Mouse (Mus musculus) urinary bladder, postnatal 10 days (tissue): ENCODE measurements around the gene Sectm1a.
"Not testable (repeated sequence)": the region's sequence is repeated elsewhere in the genome, so short reads cannot be mapped to it uniquely, and the experiment has no call there.

ENCODE experiments used
- DNase-seq: peaks from one replicate; pipeline ENCODE4 v3.0.0; 2022; ENCODE audit warnings: low spot score

Sectm1a gene

DNA sequence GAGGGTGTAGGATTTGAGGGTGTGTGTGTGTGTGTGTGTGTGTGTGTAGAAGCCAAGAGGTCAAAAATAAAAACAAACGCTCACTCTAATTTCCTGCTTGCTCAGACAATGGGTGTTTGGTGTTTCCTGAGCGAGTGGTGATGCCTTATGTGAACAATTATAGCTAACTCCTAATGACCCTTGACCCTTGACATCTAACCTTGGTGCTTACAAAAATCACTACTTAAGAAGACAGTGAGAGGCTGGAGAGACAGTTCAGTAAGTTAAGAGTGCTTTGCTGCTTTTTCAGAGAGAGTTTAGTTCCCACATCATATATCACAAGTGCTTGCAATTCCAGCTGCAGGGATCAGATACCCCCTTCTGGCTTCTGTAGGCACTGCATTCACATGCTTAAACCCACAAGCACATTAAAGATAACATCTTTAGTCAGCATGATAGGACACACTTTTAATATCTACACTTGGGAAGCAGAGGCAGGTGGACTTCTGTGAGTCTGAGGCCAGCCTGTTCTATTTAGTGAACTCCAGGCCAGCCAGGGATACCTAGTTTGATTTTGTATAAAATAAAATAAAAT lies 33.1 kb downstream of the Sectm1a start:
- no peak for DNase-seq

DNA sequence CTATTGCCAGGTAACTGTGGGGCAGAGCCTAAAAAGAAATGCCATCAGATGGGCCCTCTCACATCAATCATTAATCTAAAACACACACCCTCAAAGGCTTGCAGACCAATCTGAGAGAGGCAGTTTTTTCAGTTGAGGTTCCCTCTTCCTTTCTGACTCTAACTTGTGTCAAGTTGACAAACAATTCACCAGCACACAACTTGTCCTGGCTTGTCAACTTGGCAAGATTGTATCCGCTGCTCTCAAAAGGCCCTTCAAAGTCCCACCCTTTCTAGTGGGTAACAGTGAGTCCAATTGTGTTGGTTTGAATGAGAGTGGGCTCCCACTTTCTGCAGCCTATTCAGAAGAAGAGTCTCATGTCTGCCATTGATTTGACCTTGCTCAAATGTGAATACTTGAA lies 35.7 kb downstream of the Sectm1a start:
- DNase-seq = no peak

DNA sequence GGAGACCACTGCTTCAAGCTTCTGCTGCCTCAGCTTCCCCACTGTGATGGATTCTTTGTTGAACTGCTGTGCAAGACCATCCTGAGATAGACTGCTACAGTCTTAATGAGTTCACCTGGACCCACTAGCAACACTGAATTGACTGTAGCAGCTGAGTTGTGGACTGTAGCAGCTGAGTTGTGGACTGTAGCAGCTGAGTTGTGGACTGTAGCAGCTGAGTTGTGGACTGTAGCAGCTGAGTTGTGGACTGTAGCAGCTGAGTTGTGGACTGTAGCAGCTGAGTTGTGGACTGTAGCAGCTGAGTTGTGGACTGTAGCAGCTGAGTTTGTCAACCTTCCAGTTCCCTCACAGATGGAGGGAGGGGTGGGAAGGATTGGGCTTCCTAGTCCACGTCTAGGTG lies 38.0 kb downstream of the Sectm1a start:
- DNase-seq = not testable (repeated sequence)

DNA sequence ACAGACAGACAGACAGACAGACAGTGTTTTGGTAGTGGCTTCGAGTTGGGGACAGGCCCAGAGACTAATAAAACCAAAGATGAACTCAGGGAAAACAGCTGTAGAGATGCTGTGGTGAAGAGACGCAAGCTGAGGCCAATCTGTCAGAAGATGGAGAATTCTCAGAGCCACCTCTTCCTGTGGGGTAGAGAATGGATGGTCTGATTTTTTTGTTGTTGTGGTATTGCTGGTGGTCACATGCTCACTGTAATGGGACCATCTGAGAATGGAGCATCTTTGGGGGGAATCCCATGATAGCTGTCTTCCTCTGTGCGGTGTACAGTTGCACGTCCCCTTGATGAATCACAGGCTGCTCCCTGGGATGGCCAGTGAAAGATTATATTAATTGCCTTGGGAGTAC lies 38.5 kb downstream of the Sectm1a start:
- DNase-seq = no peak

DNA sequence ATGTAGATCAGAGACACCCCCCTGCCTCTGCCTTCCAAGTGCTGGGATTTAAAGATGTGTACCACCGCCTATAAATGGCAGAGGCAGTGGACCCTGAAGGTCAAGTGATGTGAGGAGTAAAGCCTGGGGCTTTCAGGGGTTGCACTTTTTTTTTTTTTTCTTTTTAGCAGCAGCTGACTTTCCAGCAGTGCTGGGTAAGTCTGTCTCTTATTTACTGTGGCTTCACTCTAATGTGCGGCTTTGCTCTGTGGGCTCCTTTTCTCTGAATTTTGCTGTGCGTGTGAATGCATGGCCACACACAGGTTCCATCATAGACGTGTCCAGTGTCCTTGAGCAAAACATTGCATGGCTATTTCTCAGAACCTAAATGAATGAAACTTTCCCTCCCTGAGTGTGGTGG lies 39.4 kb downstream of the Sectm1a start:
- no peak for DNase-seq

DNA sequence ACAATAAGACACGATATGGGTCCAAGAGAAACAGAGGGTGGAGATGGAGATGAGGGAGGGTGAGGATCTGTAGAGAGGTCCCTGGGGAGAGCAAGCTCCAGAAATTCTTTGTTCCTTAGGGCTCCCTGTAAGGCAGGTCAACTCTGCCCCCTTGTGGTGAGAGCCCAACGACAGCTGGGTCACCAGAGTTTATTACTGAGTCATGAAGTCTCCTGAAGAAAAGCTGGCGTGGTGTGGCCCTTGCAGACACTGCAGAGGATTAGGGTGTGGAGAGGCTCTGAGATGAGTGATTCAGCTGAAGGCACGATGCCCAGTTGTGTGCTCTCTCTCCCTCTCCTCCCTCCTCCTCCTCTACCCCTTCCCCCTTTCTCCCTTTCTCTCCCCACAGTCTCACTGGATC lies 39.8 kb downstream of the Sectm1a start:
- DNase-seq = peak; percentile 52

DNA sequence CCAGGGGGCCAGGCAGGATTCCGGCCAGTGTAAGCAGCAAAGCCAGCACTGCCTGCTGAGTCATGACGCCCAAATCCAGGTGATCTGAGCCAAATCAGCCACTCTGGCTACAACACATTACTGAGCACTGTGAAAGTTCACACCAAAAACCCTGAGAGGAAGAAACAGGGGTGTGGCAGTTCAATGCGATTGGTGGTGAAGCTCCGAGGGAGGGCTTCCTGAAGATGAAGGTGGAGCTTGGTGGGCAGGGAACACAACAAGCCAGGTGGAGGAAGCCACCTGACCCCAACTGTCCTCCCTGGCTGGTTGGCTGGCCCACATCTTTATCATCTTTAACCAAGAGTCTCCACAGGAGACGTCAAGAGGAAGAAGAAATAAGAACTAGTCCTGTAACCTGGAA lies 41.7 kb downstream of the Sectm1a start, which contains the start of gene Cd7:
Cd7 (minus strand) TSS at position 117 of the 400 bp plus-strand sequence.
- DNase-seq = no peak

DNA sequence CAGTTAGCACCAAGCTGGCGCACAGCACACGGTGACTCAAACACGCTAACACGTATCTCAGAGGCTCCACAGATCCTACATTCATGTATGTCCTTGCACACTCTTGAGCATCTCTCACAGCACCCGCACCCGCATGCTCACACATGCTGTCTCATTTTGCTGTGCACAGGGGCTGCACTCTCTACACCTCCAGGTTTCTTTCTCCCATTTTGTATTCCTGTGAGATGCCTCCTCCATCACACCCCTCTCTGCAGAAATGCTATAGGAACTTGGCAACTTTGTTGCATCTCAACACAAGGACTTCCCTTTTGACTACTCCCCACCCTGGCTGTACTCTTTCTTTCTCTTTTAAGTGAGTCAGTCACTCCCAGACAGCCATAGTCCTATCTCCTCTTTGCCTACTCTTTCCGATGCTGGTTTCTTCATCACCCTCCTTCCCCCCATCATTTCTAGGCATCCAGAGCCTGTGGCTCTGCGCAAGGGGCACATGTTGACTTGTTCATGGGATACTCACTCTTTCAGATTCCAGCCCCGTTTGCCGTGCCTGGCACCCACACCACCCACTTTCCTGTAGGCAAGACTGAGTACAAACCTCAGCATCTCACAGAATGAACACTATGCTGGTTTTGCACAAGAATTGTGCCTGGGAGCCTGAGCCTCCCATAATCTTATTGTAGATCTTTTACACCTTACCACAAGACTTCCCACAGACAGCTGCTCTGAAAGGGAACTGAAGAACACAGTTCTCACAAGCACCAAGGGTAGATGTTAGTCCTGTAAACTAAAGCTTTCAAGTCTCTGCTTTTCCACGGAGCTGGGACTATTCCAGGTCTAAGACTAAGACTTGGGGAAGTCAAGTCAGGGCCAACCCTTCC lies 42.4 kb downstream of the Sectm1a start:
- no peak for DNase-seq

DNA sequence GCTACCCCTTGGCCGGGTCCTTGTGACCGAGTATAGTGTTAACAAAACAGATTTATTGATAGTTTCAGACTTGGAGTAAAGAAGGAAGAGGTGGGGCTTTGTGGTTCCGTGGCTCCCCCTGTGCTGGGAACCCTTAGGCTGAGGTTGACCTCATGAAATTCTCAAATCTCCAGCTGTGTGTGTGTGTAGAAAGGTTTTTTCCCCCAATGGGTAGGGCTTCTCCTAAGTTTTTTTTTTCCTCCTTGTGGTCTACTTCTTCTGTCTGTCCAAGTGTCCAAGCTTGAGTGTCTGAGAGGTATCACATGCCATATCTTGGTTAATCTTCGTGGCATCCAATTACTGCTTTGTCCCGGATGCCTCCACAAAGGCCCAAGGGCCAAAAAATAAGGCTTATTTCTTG lies 47.9 kb downstream of the Sectm1a start:
- DNase-seq = no peak

DNA sequence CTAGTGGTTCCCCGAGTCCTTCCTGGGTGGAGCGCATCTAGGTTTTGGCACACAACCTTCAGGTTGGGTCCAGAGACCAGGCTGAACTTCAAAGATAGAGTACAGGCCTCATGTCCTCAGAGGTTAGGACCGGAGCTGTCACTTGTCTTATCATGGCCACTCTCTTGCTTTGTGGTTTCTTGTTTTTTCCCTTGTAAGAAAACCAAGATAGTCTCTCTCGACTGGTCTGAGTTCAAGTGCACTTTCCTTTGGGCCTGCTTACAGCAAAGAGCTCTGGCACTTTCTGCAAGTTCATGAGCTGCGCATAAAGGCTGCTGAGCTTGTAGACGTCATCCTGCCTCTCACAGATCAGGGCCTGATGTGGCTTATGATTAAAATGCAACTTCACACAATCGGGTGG lies 53.8 kb downstream of the Sectm1a start:
- DNase-seq = no peak

DNA sequence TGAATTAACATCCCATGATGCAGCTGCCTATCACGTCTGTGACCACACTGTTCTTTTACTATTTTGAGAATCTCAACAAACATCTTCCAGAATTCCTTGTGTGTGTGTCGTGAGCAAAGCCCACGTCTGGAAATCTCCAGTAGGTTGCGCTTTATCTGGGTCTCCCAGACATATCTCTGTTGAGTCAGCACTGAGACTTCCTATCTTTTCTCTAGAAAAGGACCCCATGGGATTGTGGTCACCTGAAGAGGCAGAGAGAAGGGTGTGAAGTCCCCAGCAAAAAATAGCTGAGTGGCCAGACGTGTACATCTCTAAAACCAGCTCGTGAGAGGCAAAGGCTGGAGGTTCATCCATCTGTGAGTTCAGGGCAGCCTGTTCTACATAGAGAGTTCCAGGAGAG lies 56.9 kb downstream of the Sectm1a start:
- no peak for DNase-seq

DNA sequence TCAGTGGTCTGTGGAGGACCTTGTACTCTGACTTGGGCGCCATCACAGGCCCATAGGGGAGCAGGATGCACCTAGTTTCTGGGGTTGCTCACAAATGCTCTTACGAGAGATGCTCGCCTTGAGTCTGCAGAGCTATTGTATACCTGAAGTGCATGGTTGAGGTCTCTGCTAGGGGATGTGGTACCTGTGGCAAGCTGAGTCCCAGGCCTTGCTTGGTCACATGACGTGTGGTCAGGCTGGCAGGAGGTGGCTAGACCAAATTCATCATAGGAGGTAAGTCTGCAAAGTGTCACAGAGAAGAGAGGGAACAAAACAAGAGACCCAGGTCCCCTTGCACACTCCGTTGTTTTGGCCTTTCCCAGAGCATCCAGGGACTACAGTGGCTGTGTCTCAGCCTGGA lies 61.5 kb downstream of the Sectm1a start:
- DNase-seq = no peak

DNA sequence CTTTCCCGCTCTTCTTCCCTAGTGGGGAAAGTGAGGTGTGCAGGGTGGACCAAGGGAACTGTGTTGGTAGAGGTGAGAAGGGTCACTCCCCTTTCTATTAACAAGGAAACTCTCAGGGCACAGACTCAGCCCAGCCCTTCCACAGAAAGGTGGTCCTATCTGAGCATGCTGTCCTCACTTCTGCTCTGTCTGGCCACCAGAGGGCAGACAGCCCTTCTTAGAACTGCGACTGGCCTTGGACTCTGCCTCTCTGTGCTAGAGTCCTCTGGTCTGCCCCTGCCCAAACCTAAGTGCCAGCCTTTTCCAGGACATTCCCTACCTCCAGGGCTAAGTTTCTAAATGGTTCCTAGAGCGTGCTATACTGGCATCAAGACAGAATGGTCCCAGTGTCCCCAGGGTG lies 63.3 kb downstream of the Sectm1a start:
- DNase-seq = no peak
